Mouse (Mus musculus): Measurements from ENCODE around the gene S1pr1. TPM values are rescaled to one million over a fixed set of nuclear protein-coding genes. Genes with fewer than 3 reads are reported as not detected.

Gene S1pr1
- polyA plus RNA-seq, 1 experiment from 2014 or later, result 14.1 TPM

Other genes starting within 250 kb of the S1pr1 start
- gene Dph5, start 172.8 kb upstream of the S1pr1 start, polyA plus RNA-seq (2014; fragmentation: Nextera tagmentation; extraction: Ambion mirVana), result 28.3 and 28.5 TPM in 2 replicates

All from hindbrain, embryonic 11.5 days (tissue).